Mouse (Mus musculus) adrenal gland, adult 2 months (tissue): Measurements from ENCODE around the gene Ugt2a1. TPM values are rescaled to one million over a fixed set of nuclear protein-coding genes. Genes with fewer than 3 reads are reported as not detected.
"Not testable (repeated sequence)": the region's sequence is repeated elsewhere in the genome, so short reads cannot be mapped to it uniquely, and the experiment has no call there.

ENCODE experiments used
- DNase-seq: peaks from one replicate; pipeline ENCODE4 v3.0.0; 2021
- long read RNA-seq: library from polyadenylated mRNA; stranded (forward); transcript quantifications from one replicate; pipeline ENCODE4 v2.0.0, GENCODE M21; 2021
- polyA plus RNA-seq: library from polyadenylated mRNA; depleted of rRNA; stranded (reverse); fragments of >200 nt; gene quantifications from 2 replicates; pipeline ENCODE4 v1.2.3, GENCODE M21; 2012; rRNA removed
- total RNA-seq, 2 experiments: library from RNA; stranded (reverse); gene quantifications; 2 replicates each; pipeline ENCODE4 v1.2.3; 2021

Ugt2a1 gene
- total RNA-seq (not detected), polyA plus RNA-seq (not detected in 2 replicates)
- long read RNA-seq: 0 reads

- no peak for DNase-seq
Measured at GRCm38 (mm10) chr5:87490771-87491170, at the start of gene Ugt2a1. TSS of gene Ugt2a1 (minus strand) at chr5:87490871.

- DNase-seq: no peak
Measured at GRCm38 (mm10) chr5:87538111-87538510, 47.4 kb upstream of the Ugt2a1 start, which contains the start of gene Sult1b1. TSS of gene Sult1b1 (minus strand) at chr5:87538195.

GRCm38 (mm10) chr5:87535994-87536644 lies 45.4 kb upstream of the Ugt2a1 start:
- no peak for DNase-seq

- no peak for DNase-seq
Measured at GRCm38 (mm10) chr5:87532288-87532687, 41.6 kb upstream of the Ugt2a1 start.

GRCm38 (mm10) chr5:87523561-87523960 lies 32.9 kb upstream of the Ugt2a1 start:
- not testable (repeated sequence) for DNase-seq

GRCm38 (mm10) chr5:87505776-87506458 lies 15.2 kb upstream of the Ugt2a1 start:
- DNase-seq: no peak

- DNase-seq: no peak
Measured at GRCm38 (mm10) chr5:87502687-87503086, 12.0 kb upstream of the Ugt2a1 start.

GRCm38 (mm10) chr5:87499341-87499740 lies 8.7 kb upstream of the Ugt2a1 start:
- no peak for DNase-seq

GRCm38 (mm10) chr5:87498936-87499335 lies 8.3 kb upstream of the Ugt2a1 start:
- DNase-seq: no peak

- not testable (repeated sequence) for DNase-seq
Measured at GRCm38 (mm10) chr5:87486706-87487105, 4.0 kb downstream of the Ugt2a1 start, which contains the start of gene Gm43638. TSS of gene Gm43638 (minus strand) at chr5:87486806.

GRCm38 (mm10) chr5:87482160-87482559 lies 8.5 kb downstream of the Ugt2a1 start, which contains the start of gene Ugt2a2:
TSS of gene Ugt2a2 (minus strand) at chr5:87482260.
- no peak for DNase-seq

GRCm38 (mm10) chr5:87458810-87459209 lies 31.9 kb downstream of the Ugt2a1 start:
- no peak for DNase-seq

- DNase-seq: no peak
Measured at GRCm38 (mm10) chr5:87457701-87458100, 33.0 kb downstream of the Ugt2a1 start.

GRCm38 (mm10) chr5:87456216-87456850 lies 34.3 kb downstream of the Ugt2a1 start:
- no peak for DNase-seq

GRCm38 (mm10) chr5:87455519-87455918 lies 35.2 kb downstream of the Ugt2a1 start:
- no peak for DNase-seq

- not testable (repeated sequence) for DNase-seq
Measured at GRCm38 (mm10) chr5:87452514-87452913, 38.2 kb downstream of the Ugt2a1 start.

- no peak for DNase-seq
Measured at GRCm38 (mm10) chr5:87436264-87436663, 54.4 kb downstream of the Ugt2a1 start.

GRCm38 (mm10) chr5:87425676-87426075 lies 65.0 kb downstream of the Ugt2a1 start:
- DNase-seq: no peak

GRCm38 (mm10) chr5:87424041-87424440 lies 66.6 kb downstream of the Ugt2a1 start, which contains the start of gene Ugt2b38:
TSS of gene Ugt2b38 (minus strand) at chr5:87424203.
- not testable (repeated sequence) for DNase-seq
